Mouse (Mus musculus) testis, adult 2 months (tissue): Measurements from ENCODE around the gene Pakap.

Source experiments
- CTCF ChIP-seq: fragments of 200-500 bp; IDR thresholded peaks from 2 replicates; pipeline ENCODE4 v1.5.1; 2012; ENCODE audit warnings: low read depth, mild to moderate bottlenecking, inconsistent platforms, low read length, moderate library complexity; ENCODE audit not compliant: control insufficient read depth, insufficient read depth, insufficient replicate concordance
- POLR2A ChIP-seq: fragments of 200-500 bp; IDR thresholded peaks from 2 replicates; pipeline ENCODE4 v1.6.1; 2012; ENCODE audit warnings: low read depth, mild to moderate bottlenecking, inconsistent platforms, low read length, moderate library complexity; ENCODE audit not compliant: control insufficient read depth

GRCm38 (mm10) chr4:57574646-57575045 lies 6.7 kb downstream of the Pakap start:
- TF ChIP-seq CTCF (no peak), POLR2A (no peak)
